Mouse (Mus musculus): ENCODE results near the gene Tmem236. TPM values are rescaled to one million over a fixed set of nuclear protein-coding genes. Genes with fewer than 3 reads are reported as not detected.

The Tmem236 gene
- polyA plus RNA-seq, 1 experiment from 2014 or later, result not detected

- peaks cover 3 to 4% of the 10 kb centered on the region in 2 experiments for H3K4me1 ChIP-seq (ENCODE audit: control insufficient read depth in 2 of 2, insufficient read depth in 2 of 2, low read length in 2 of 2)
- no peak overlapping the region for H3K4me2 ChIP-seq (ENCODE audit: low read length)
- WGBS, result 36% methylated on average over 2 of the region's 2 CpGs
- no peaks in the 10 kb centered on the region for H3K9me3 ChIP-seq (ENCODE audit: control insufficient read depth, low read length)
- no peaks in the 10 kb centered on the region for H3K36me3 ChIP-seq (ENCODE audit: control insufficient read depth, insufficient read depth, low read length)
- H3K27ac ChIP-seq (replicated peaks in 1 of 2; ENCODE audit: control insufficient read depth in 1 of 2, insufficient read depth in 1 of 2, low read depth in 2 of 2, low read length in 2 of 2), result no peak overlapping the region
- H3K4me3 ChIP-seq (ENCODE audit: control insufficient read depth in 1 of 2, insufficient read depth in 1 of 2, low read depth in 1 of 2, low read length in 2 of 2), result no peak overlapping the region
- no peak for ATAC-seq (ENCODE audit: insufficient number of reproducible peaks, insufficient read depth, low FRiP score, low read depth)
- H3K27me3 ChIP-seq (ENCODE audit: control insufficient read depth, insufficient read depth, low read length), result no peaks in the 10 kb centered on the region
- no peak overlapping the region for H3K9ac ChIP-seq (ENCODE audit: low read length)
Measured at GRCm38 (mm10) chr2:14233983-14234382, 59.7 kb downstream of the Tmem236 start.

DNA sequence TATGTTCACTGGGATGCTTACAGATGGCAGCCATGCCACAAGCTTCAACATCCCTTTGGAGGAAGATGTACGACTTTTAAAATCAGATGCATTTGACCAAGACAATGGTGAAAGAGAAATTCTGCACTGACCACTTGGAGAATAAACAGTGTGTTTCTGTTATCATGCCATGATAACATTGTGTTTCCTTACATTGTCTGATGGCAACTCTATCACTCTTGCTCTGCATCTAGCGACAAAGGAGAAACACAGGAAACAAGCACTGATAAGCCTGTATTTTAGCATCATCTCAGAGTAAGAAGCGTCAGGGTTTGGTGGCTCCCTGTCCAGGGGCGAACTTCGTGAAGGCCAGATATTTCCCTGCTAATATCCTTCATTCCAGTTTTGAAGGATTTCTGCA lies 61.0 kb downstream of the Tmem236 start:
- Histone ChIP-seq H3K27me3 (ENCODE audit: control insufficient read depth, insufficient read depth, low read length) (no peaks in the 10 kb centered on the region), H3K4me1 (ENCODE audit: control insufficient read depth in 2 of 2, insufficient read depth in 2 of 2, low read length in 2 of 2) (peaks cover 3 to 10% of the 10 kb centered on the region in 2 experiments), H3K9me3 (ENCODE audit: control insufficient read depth, low read length) (no peaks in the 10 kb centered on the region), H3K27ac (replicated peaks in 1 of 2; ENCODE audit: control insufficient read depth in 1 of 2, insufficient read depth in 1 of 2, low read depth in 2 of 2, low read length in 2 of 2) (no peak overlapping the region), H3K36me3 (ENCODE audit: control insufficient read depth, insufficient read depth, low read length) (no peaks in the 10 kb centered on the region), H3K9ac (ENCODE audit: low read length) (no peak overlapping the region), H3K4me2 (ENCODE audit: low read length) (no peak overlapping the region), H3K4me3 (ENCODE audit: control insufficient read depth in 1 of 2, insufficient read depth in 1 of 2, low read depth in 1 of 2, low read length in 2 of 2) (no peak overlapping the region)
- WGBS, result 50% methylated on average over 5 of the region's 5 CpGs
- no peak for ATAC-seq (ENCODE audit: insufficient number of reproducible peaks, insufficient read depth, low FRiP score, low read depth)

DNA sequence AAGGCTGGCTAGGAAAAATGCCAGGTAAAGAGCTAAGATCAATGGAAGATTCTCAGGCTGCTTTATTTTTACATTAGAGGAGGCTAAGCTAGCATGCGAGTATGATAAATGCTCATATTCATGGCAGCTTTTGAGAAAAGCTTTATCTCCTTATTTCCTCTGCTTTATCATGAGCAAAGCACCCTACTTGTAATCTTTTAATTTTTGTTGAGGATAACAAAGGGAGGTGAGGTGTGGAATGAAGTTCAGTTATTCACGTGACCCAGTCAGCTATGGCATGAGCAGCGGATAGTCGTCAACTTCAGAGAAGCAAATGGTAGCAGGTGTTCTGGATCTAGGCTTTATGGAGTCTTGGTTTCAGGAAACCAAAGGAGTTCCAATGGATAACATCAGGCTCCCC lies 62.6 kb downstream of the Tmem236 start:
- Histone ChIP-seq H3K9me3 (ENCODE audit: control insufficient read depth, low read length) (no peaks in the 10 kb centered on the region), H3K27me3 (ENCODE audit: control insufficient read depth, insufficient read depth, low read length) (no peaks in the 10 kb centered on the region), H3K4me3 (ENCODE audit: control insufficient read depth in 1 of 2, insufficient read depth in 1 of 2, low read depth in 1 of 2, low read length in 2 of 2) (no peak overlapping the region), H3K36me3 (ENCODE audit: control insufficient read depth, insufficient read depth, low read length) (no peaks in the 10 kb centered on the region), H3K9ac (ENCODE audit: low read length) (no peak overlapping the region), H3K4me2 (ENCODE audit: low read length) (no peak overlapping the region), H3K4me1 (ENCODE audit: control insufficient read depth in 2 of 2, insufficient read depth in 2 of 2, low read length in 2 of 2) (peaks cover 3 to 9% of the 10 kb centered on the region in 2 experiments), H3K27ac (replicated peaks in 1 of 2; ENCODE audit: control insufficient read depth in 1 of 2, insufficient read depth in 1 of 2, low read depth in 2 of 2, low read length in 2 of 2) (no peak overlapping the region)
- WGBS, result 88% methylated on average over 4 of the region's 4 CpGs
- no peak for ATAC-seq (ENCODE audit: insufficient number of reproducible peaks, insufficient read depth, low FRiP score, low read depth)

DNA sequence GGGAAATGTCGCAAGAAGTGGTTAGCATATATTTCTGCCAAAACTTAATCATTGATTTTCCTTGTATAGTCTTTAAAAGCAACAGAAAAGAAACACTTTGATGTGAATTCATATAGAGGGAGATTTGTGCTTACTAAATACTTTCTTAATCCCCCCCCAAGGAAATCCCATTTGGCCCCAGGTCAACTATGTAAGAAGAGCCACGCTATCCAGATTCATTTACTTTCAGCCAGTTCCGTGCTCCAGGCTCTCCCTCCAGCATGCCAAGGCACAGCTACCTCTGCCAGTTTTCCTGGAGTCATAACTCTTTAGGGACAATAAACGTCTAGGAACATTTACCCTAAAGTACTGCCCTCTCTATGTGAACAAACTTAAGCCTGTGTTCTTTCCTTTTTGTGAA lies 63.4 kb downstream of the Tmem236 start:
- H3K4me1 ChIP-seq (ENCODE audit: control insufficient read depth in 2 of 2, insufficient read depth in 2 of 2, low read length in 2 of 2), result peaks cover 3 to 9% of the 10 kb centered on the region in 2 experiments
- no peaks in the 10 kb centered on the region for H3K27me3 ChIP-seq (ENCODE audit: control insufficient read depth, insufficient read depth, low read length)
- H3K9ac ChIP-seq (ENCODE audit: low read length), result no peak overlapping the region
- no peaks in the 10 kb centered on the region for H3K36me3 ChIP-seq (ENCODE audit: control insufficient read depth, insufficient read depth, low read length)
- WGBS, result 65% methylated on average over 4 of the region's 4 CpGs
- H3K9me3 ChIP-seq (ENCODE audit: control insufficient read depth, low read length), result no peaks in the 10 kb centered on the region
- ATAC-seq (ENCODE audit: insufficient number of reproducible peaks, insufficient read depth, low FRiP score, low read depth), result no peak
- no peak overlapping the region for H3K4me3 ChIP-seq (ENCODE audit: control insufficient read depth in 1 of 2, insufficient read depth in 1 of 2, low read depth in 1 of 2, low read length in 2 of 2)
- H3K27ac ChIP-seq (replicated peaks in 1 of 2; ENCODE audit: control insufficient read depth in 1 of 2, insufficient read depth in 1 of 2, low read depth in 2 of 2, low read length in 2 of 2), result no peak overlapping the region
- H3K4me2 ChIP-seq (ENCODE audit: low read length), result no peak overlapping the region

GRCm38 (mm10) chr2:14239151-14239550 lies 64.8 kb downstream of the Tmem236 start:
- ATAC-seq (ENCODE audit: insufficient number of reproducible peaks, insufficient read depth, low FRiP score, low read depth), result no peak
- WGBS, result 26% methylated on average over 5 of the region's 5 CpGs
- no peaks in the 10 kb centered on the region for H3K27me3 ChIP-seq (ENCODE audit: control insufficient read depth, insufficient read depth, low read length)
- H3K27ac ChIP-seq (replicated peaks in 1 of 2; ENCODE audit: control insufficient read depth in 1 of 2, insufficient read depth in 1 of 2, low read depth in 2 of 2, low read length in 2 of 2), result no peak overlapping the region
- H3K4me2 ChIP-seq (ENCODE audit: low read length), result no peak overlapping the region
- peaks cover 3 to 9% of the 10 kb centered on the region in 2 experiments for H3K4me1 ChIP-seq (ENCODE audit: control insufficient read depth in 2 of 2, insufficient read depth in 2 of 2, low read length in 2 of 2)
- H3K9ac ChIP-seq (ENCODE audit: low read length), result no peak overlapping the region
- H3K9me3 ChIP-seq (ENCODE audit: control insufficient read depth, low read length), result no peaks in the 10 kb centered on the region
- no peaks in the 10 kb centered on the region for H3K36me3 ChIP-seq (ENCODE audit: control insufficient read depth, insufficient read depth, low read length)
- no peak overlapping the region for H3K4me3 ChIP-seq (ENCODE audit: control insufficient read depth in 1 of 2, insufficient read depth in 1 of 2, low read depth in 1 of 2, low read length in 2 of 2)

DNA sequence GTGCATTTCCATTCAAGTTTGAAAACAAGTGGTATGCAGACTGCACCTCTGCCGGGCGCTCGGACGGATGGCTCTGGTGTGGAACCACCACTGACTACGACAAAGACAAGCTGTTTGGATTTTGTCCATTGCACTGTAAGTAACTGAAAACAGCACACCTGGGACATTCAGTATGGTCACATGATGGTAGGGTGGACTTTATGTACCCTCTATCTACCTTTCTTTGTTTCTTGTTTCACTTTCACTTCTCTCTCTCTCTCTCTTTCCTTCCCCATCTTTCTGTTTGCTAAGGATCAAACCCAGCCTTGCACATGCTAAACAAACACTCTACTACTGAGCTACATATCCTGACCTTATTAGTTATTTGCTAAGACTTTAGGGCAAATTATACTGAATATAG lies 69.8 kb downstream of the Tmem236 start:
- peaks cover 1 to 7% of the 10 kb centered on the region in 2 experiments for H3K4me1 ChIP-seq (ENCODE audit: control insufficient read depth in 2 of 2, insufficient read depth in 2 of 2, low read length in 2 of 2)
- no peak overlapping the region for H3K4me3 ChIP-seq (ENCODE audit: control insufficient read depth in 1 of 2, insufficient read depth in 1 of 2, low read depth in 1 of 2, low read length in 2 of 2)
- no peak overlapping the region for H3K4me2 ChIP-seq (ENCODE audit: low read length)
- H3K9ac ChIP-seq (ENCODE audit: low read length), result no peak overlapping the region
- no peak overlapping the region for H3K27ac ChIP-seq (replicated peaks in 1 of 2; ENCODE audit: control insufficient read depth in 1 of 2, insufficient read depth in 1 of 2, low read depth in 2 of 2, low read length in 2 of 2)
- ATAC-seq (ENCODE audit: insufficient number of reproducible peaks, insufficient read depth, low FRiP score, low read depth), result no peak
- 89% methylated on average over 5 of the region's 5 CpGs for WGBS
- no peaks in the 10 kb centered on the region for H3K27me3 ChIP-seq (ENCODE audit: control insufficient read depth, insufficient read depth, low read length)
- H3K9me3 ChIP-seq (ENCODE audit: control insufficient read depth, low read length), result no peaks in the 10 kb centered on the region
- H3K36me3 ChIP-seq (ENCODE audit: control insufficient read depth, insufficient read depth, low read length), result no peaks in the 10 kb centered on the region

DNA sequence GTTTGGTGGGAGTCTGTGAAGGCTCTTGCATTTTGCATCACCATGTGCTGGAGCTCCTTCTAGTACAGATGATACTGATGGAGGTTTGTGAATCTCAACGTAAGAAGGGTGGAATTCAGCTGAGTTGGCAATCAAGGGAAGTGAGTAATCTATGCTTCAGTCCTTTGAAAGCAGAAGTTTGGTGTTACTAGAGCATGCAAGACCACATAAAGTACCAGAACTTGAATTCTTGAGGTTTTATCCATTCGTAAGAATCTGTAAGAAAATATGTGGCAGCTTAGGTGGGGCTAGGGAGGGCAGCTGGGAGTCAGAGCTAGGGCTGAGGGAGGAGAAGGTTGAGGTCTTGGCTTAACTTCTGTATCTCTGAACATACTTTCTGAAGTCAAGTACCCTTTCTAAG lies 70.3 kb downstream of the Tmem236 start:
- H3K4me1 ChIP-seq (ENCODE audit: control insufficient read depth in 2 of 2, insufficient read depth in 2 of 2, low read length in 2 of 2), result peaks cover 0 to 1% of the 10 kb centered on the region in 2 experiments; a peak in 1 of 4 replicates
- no peak overlapping the region for H3K27ac ChIP-seq (replicated peaks in 1 of 2; ENCODE audit: control insufficient read depth in 1 of 2, insufficient read depth in 1 of 2, low read depth in 2 of 2, low read length in 2 of 2)
- H3K9ac ChIP-seq (ENCODE audit: low read length), result no peak overlapping the region
- H3K9me3 ChIP-seq (ENCODE audit: control insufficient read depth, low read length), result no peaks in the 10 kb centered on the region
- no peaks in the 10 kb centered on the region for H3K27me3 ChIP-seq (ENCODE audit: control insufficient read depth, insufficient read depth, low read length)
- no peak overlapping the region for H3K4me2 ChIP-seq (ENCODE audit: low read length)
- H3K36me3 ChIP-seq (ENCODE audit: control insufficient read depth, insufficient read depth, low read length), result no peaks in the 10 kb centered on the region
- ATAC-seq (ENCODE audit: insufficient number of reproducible peaks, insufficient read depth, low FRiP score, low read depth), result no peak
- WGBS, result 79% methylated on average over 2 of the region's 2 CpGs
- no peak overlapping the region for H3K4me3 ChIP-seq (ENCODE audit: control insufficient read depth in 1 of 2, insufficient read depth in 1 of 2, low read depth in 1 of 2, low read length in 2 of 2)

- Histone ChIP-seq H3K4me3 (ENCODE audit: control insufficient read depth in 1 of 2, insufficient read depth in 1 of 2, low read depth in 1 of 2, low read length in 2 of 2) (no peak overlapping the region), H3K27me3 (ENCODE audit: control insufficient read depth, insufficient read depth, low read length) (no peaks in the 10 kb centered on the region), H3K9ac (ENCODE audit: low read length) (no peak overlapping the region), H3K36me3 (ENCODE audit: control insufficient read depth, insufficient read depth, low read length) (no peaks in the 10 kb centered on the region), H3K27ac (replicated peaks in 1 of 2; ENCODE audit: control insufficient read depth in 1 of 2, insufficient read depth in 1 of 2, low read depth in 2 of 2, low read length in 2 of 2) (no peak overlapping the region), H3K4me1 (ENCODE audit: control insufficient read depth in 2 of 2, insufficient read depth in 2 of 2, low read length in 2 of 2) (no peaks in the 10 kb centered on the region), H3K9me3 (ENCODE audit: control insufficient read depth, low read length) (no peaks in the 10 kb centered on the region), H3K4me2 (ENCODE audit: low read length) (no peak overlapping the region)
- no peak for ATAC-seq (ENCODE audit: insufficient number of reproducible peaks, insufficient read depth, low FRiP score, low read depth)
- WGBS, result 74% methylated on average over 3 of the region's 3 CpGs
Measured at GRCm38 (mm10) chr2:14249839-14250564, 75.7 kb downstream of the Tmem236 start.

Measured in heart, embryonic 14.5 days (tissue).